Mouse (Mus musculus): Measurements from ENCODE around the gene Slc35f2. TPM values are rescaled to one million over a fixed set of nuclear protein-coding genes. Genes with fewer than 3 reads are reported as not detected.

The Slc35f2 gene
- total and polyA plus RNA-seq, 3 experiments: 0.33 TPM; not detected in 2

GRCm38 (mm10) chr9:53806496-53807086 lies 35.3 kb downstream of the Slc35f2 start:
- TF ChIP-seq CTCF (IDR thresholded peaks at IDR 0.05; ENCODE audit: low read depth, low read length): no peak
- no peak for TF ChIP-seq GATA1 (IDR thresholded peaks at IDR 0.05; ENCODE audit: borderline replicate concordance, low read length)
- no peak for TF ChIP-seq GATA2 (IDR thresholded peaks at IDR 0.05; ENCODE audit: borderline replicate concordance, low read depth, low read length)
- H3K36me3 ChIP-seq (replicated peaks): no peaks in the 10 kb centered on the region
- H3K4me1 ChIP-seq (ENCODE audit: insufficient read depth, low read depth, low read length): no peaks in the 10 kb centered on the region
- no peak for DNase-seq (ENCODE audit: low spot score)
- H3K4me3 ChIP-seq (ENCODE audit: low read depth, low read length): no peak overlapping the region
- H3K9me3 ChIP-seq (replicated peaks): no peaks in the 10 kb centered on the region
- H3K27me3 ChIP-seq (ENCODE audit: insufficient read depth, low read length): no peaks in the 10 kb centered on the region; the same call in 1 of the 2 replicates
- ATAC-seq (ENCODE audit: extremely low read depth, insufficient number of reproducible peaks, low FRiP score, poor library complexity, severe bottlenecking): no peak

GRCm38 (mm10) chr9:53813418-53813817 lies 42.1 kb downstream of the Slc35f2 start:
- TF ChIP-seq CTCF (IDR thresholded peaks at IDR 0.05; ENCODE audit: low read depth, low read length) (no peak), GATA2 (IDR thresholded peaks at IDR 0.05; ENCODE audit: borderline replicate concordance, low read depth, low read length) (no peak), GATA1 (IDR thresholded peaks at IDR 0.05; ENCODE audit: borderline replicate concordance, low read length) (no peak), TAL1 (conservative IDR thresholded peaks at IDR 0.05; ENCODE audit: low read depth, low read length) (no peak), POLR2AphosphoS5 (IDR thresholded peaks at IDR 0.05; ENCODE audit: insufficient replicate concordance, low read depth, low read length) (no peak)
- Histone ChIP-seq H3K9me3 (replicated peaks) (no peaks in the 10 kb centered on the region), H3K4me1 (ENCODE audit: insufficient read depth, low read depth, low read length) (no peaks in the 10 kb centered on the region), H3K36me3 (replicated peaks) (no peaks in the 10 kb centered on the region), H3K27me3 (ENCODE audit: insufficient read depth, low read length) (no peaks in the 10 kb centered on the region), H3K4me3 (ENCODE audit: low read depth, low read length) (no peak overlapping the region)
- ATAC-seq (ENCODE audit: extremely low read depth, insufficient number of reproducible peaks, low FRiP score, poor library complexity, severe bottlenecking): no peak
- DNase-seq (ENCODE audit: low spot score): no peak

DNA sequence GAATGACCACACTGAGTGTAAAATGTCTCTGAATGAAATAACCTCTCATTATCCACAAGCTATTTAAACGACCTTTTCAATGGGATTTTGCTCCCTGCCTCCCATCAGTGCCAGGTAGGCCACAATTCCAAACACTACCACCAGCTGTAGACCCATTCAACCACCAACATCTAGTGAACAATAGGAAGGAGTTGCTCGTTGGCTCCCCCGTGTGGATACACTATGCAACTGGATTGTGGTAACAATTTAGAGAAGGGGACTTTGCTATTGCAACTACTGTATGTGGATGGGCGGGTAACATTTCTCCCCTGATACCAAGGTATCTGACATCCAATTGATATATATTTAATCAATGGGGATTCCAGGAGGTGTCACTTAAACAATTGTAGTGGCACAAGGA lies 47.4 kb downstream of the Slc35f2 start:
- no peaks in the 10 kb centered on the region for H3K36me3 ChIP-seq (replicated peaks)
- H3K27me3 ChIP-seq (ENCODE audit: insufficient read depth, low read length): no peaks in the 10 kb centered on the region
- ATAC-seq (ENCODE audit: extremely low read depth, insufficient number of reproducible peaks, low FRiP score, poor library complexity, severe bottlenecking) (no peak), DNase-seq (ENCODE audit: low spot score) (peak; percentile 56)
- TF ChIP-seq POLR2AphosphoS5 (IDR thresholded peaks at IDR 0.05; ENCODE audit: insufficient replicate concordance, low read depth, low read length) (no peak), CTCF (IDR thresholded peaks at IDR 0.05; ENCODE audit: low read depth, low read length) (peak; percentile 74), TAL1 (conservative IDR thresholded peaks at IDR 0.05; ENCODE audit: low read depth, low read length) (no peak), GATA2 (IDR thresholded peaks at IDR 0.05; ENCODE audit: borderline replicate concordance, low read depth, low read length) (no peak), GATA1 (IDR thresholded peaks at IDR 0.05; ENCODE audit: borderline replicate concordance, low read length) (no peak)
- no peaks in the 10 kb centered on the region for H3K9me3 ChIP-seq (replicated peaks)
- H3K4me1 ChIP-seq (ENCODE audit: insufficient read depth, low read depth, low read length): no peaks in the 10 kb centered on the region
- H3K4me3 ChIP-seq (ENCODE audit: low read depth, low read length): no peak overlapping the region

GRCm38 (mm10) chr9:53825318-53825717 lies 54.0 kb downstream of the Slc35f2 start:
- no peaks in the 10 kb centered on the region; the same call in 1 of the 2 replicates for H3K4me1 ChIP-seq (ENCODE audit: insufficient read depth, low read depth, low read length)
- ATAC-seq (ENCODE audit: extremely low read depth, insufficient number of reproducible peaks, low FRiP score, poor library complexity, severe bottlenecking): no peak

DNA sequence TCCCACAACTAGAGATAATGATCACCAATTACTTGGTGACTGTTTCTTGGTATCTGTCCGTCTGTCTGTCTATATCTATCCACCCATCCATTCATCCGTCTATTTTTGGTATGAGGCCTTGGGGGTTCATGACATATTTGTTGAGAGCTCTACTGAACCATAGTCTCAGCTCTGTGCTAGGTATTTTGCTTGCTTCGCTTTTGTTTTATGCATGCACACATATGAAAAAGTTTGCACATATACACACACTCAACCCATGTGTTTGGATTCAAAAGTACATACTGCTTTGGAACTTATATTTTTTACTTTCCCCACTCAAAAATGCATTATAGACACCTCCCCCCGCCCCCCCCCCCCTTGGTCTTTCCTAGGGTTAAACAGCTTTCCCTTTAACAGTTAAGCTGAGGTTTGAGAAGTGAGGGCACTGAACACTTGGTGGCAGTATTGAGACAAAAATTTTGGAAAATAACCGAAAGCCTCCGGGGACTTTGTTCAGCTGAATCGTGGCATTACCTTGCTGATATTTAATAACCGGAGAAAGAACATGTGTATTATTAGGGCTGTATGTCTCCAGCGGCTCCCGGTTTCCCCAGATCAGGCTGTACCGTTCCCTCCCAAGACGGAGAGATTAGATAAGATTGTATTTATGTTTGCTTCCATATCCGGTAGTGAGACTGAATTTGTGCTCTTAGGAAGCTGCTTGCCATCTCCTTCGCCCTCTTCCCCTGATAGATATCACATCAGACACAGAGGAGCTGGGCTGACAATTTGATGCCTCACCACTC lies 57.9 kb downstream of the Slc35f2 start:
- DNase-seq (ENCODE audit: low spot score): no peak
- Histone ChIP-seq H3K27me3 (ENCODE audit: insufficient read depth, low read length) (no peaks in the 10 kb centered on the region; the same call in 1 of the 2 replicates), H3K4me1 (ENCODE audit: insufficient read depth, low read depth, low read length) (no peaks in the 10 kb centered on the region; the same call in 1 of the 2 replicates), H3K9me3 (replicated peaks) (no peaks in the 10 kb centered on the region), H3K36me3 (replicated peaks) (no peaks in the 10 kb centered on the region), H3K4me3 (ENCODE audit: low read depth, low read length) (no peak overlapping the region)
- no peak for TF ChIP-seq GATA1 (IDR thresholded peaks at IDR 0.05; ENCODE audit: borderline replicate concordance, low read length)
- TF ChIP-seq TAL1 (conservative IDR thresholded peaks at IDR 0.05; ENCODE audit: low read depth, low read length): no peak
- no peak for TF ChIP-seq CTCF (IDR thresholded peaks at IDR 0.05; ENCODE audit: low read depth, low read length)
- TF ChIP-seq POLR2AphosphoS5 (IDR thresholded peaks at IDR 0.05; ENCODE audit: insufficient replicate concordance, low read depth, low read length): no peak
- no peak for TF ChIP-seq GATA2 (IDR thresholded peaks at IDR 0.05; ENCODE audit: borderline replicate concordance, low read depth, low read length)
- ATAC-seq (ENCODE audit: extremely low read depth, insufficient number of reproducible peaks, low FRiP score, poor library complexity, severe bottlenecking): no peak

More at GRCm38 (mm10) chr9:53825318-53825717, 54.0 kb downstream of the Slc35f2 start:
- no peak for DNase-seq (ENCODE audit: low spot score)
- no peak overlapping the region for H3K4me3 ChIP-seq (ENCODE audit: low read depth, low read length)
- H3K27me3 ChIP-seq (ENCODE audit: insufficient read depth, low read length): no peaks in the 10 kb centered on the region
- no peaks in the 10 kb centered on the region for H3K36me3 ChIP-seq (replicated peaks)
- TF ChIP-seq GATA1 (IDR thresholded peaks at IDR 0.05; ENCODE audit: borderline replicate concordance, low read length) (no peak), POLR2AphosphoS5 (IDR thresholded peaks at IDR 0.05; ENCODE audit: insufficient replicate concordance, low read depth, low read length) (no peak), CTCF (IDR thresholded peaks at IDR 0.05; ENCODE audit: low read depth, low read length) (peak; percentile 31; the same call in 1 of the 2 replicates), TAL1 (conservative IDR thresholded peaks at IDR 0.05; ENCODE audit: low read depth, low read length) (no peak)
- no peaks in the 10 kb centered on the region for H3K9me3 ChIP-seq (replicated peaks)

GRCm38 (mm10) chr9:53829866-53830209 lies 58.5 kb downstream of the Slc35f2 start:
- Histone ChIP-seq H3K9me3 (replicated peaks) (no peaks in the 10 kb centered on the region), H3K4me3 (ENCODE audit: low read depth, low read length) (no peak overlapping the region), H3K36me3 (replicated peaks) (no peaks in the 10 kb centered on the region), H3K4me1 (ENCODE audit: insufficient read depth, low read depth, low read length) (no peaks in the 10 kb centered on the region; the same call in 1 of the 2 replicates), H3K27me3 (ENCODE audit: insufficient read depth, low read length) (no peaks in the 10 kb centered on the region; the same call in 1 of the 2 replicates)
- TF ChIP-seq GATA1 (IDR thresholded peaks at IDR 0.05; ENCODE audit: borderline replicate concordance, low read length) (no peak), POLR2AphosphoS5 (IDR thresholded peaks at IDR 0.05; ENCODE audit: insufficient replicate concordance, low read depth, low read length) (no peak), TAL1 (conservative IDR thresholded peaks at IDR 0.05; ENCODE audit: low read depth, low read length) (no peak), CTCF (IDR thresholded peaks at IDR 0.05; ENCODE audit: low read depth, low read length) (no peak), GATA2 (IDR thresholded peaks at IDR 0.05; ENCODE audit: borderline replicate concordance, low read depth, low read length) (no peak)
- ATAC-seq (ENCODE audit: extremely low read depth, insufficient number of reproducible peaks, low FRiP score, poor library complexity, severe bottlenecking) (no peak), DNase-seq (ENCODE audit: low spot score) (no peak)
